Mouse (Mus musculus): ENCODE data around the gene Slc5a5. TPM values are rescaled to one million over a fixed set of nuclear protein-coding genes. Genes with fewer than 3 reads are reported as not detected.
A peak's percentile ranks its signal among the peaks of the same experiment; 100 is the strongest.

Slc5a5 gene
- polyA plus RNA-seq, 1 experiment = 6.7 TPM

DNA sequence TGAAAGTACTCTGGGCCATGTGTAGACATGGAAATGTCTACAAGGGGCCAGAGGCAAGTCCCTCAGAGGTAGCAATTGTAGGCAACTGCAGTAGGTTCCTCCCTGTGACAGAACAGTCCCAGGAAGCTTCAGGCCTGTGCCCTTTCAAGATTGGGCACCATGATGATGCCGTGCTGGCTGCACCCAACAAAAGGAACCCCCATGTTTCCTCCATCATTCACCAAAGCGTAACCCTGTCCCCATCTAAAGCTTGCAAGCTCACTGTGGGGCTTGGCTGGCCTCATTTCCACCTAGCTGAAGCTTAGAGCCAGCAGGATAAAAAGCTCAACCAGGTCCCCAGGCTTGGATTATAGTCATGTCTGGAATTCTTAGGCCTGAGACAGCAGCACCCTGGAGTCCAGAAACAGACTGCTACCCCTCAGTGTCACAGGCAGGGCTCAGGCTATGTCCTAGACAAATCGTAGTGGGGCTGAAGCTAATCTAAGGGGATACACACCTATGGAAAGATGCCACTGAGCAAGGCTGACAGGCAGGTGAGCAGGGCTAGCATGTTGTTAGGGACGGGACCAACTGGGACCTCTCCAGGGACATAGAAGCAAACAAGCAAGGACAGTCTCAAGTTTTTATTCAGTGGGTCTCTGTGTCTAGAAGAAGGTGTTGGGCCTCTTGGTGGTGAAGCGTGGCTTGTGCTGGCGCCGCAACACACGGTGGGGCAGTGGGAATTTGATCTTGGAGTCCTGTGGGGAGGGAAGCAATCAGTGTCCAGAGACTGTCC is 2.4 kb upstream of the Slc5a5 start:
- TF ChIP-seq CTCF (IDR thresholded peaks at IDR 0.05; ENCODE audit: borderline replicate concordance, insufficient read depth, low read depth, low read length) (no peak), POLR2A (IDR thresholded peaks at IDR 0.05; ENCODE audit: borderline replicate concordance, insufficient read depth, low read length) (no peak)
- no peak overlapping the region for H3K27ac ChIP-seq (ENCODE audit: insufficient read depth, low read length)
- 0 out of 2 replicates have a peak, but pooled peaks cover 3% of the 10 kb centered on the region for H3K4me1 ChIP-seq (ENCODE audit: control insufficient read depth, insufficient read depth, low read length)
- no peak for DNase-seq
- 46% methylated on average over 8 of the region's 8 CpGs for WGBS
- H3K4me3 ChIP-seq (replicated peaks; ENCODE audit: insufficient read depth, low read depth, low read length) = no peak overlapping the region
- H3K27me3 ChIP-seq (ENCODE audit: control insufficient read depth, insufficient read depth, low read length) = no peaks in the 10 kb centered on the region

GRCm38 (mm10) chr8:70894385-70894720 is 1.8 kb upstream of the Slc5a5 start:
- Histone ChIP-seq H3K27ac (ENCODE audit: insufficient read depth, low read length) (no peak overlapping the region), H3K27me3 (ENCODE audit: control insufficient read depth, insufficient read depth, low read length) (no peaks in the 10 kb centered on the region), H3K4me1 (ENCODE audit: control insufficient read depth, insufficient read depth, low read length) (0 out of 2 replicates have a peak, but pooled peaks cover 3% of the 10 kb centered on the region), H3K4me3 (replicated peaks; ENCODE audit: insufficient read depth, low read depth, low read length) (no peak overlapping the region)
- WGBS = 70% methylated on average over 2 of the region's 2 CpGs
- no peak for DNase-seq
- no peak for TF ChIP-seq CTCF (IDR thresholded peaks at IDR 0.05; ENCODE audit: borderline replicate concordance, insufficient read depth, low read depth, low read length)
- no peak for TF ChIP-seq POLR2A (IDR thresholded peaks at IDR 0.05; ENCODE audit: borderline replicate concordance, insufficient read depth, low read length)

DNA sequence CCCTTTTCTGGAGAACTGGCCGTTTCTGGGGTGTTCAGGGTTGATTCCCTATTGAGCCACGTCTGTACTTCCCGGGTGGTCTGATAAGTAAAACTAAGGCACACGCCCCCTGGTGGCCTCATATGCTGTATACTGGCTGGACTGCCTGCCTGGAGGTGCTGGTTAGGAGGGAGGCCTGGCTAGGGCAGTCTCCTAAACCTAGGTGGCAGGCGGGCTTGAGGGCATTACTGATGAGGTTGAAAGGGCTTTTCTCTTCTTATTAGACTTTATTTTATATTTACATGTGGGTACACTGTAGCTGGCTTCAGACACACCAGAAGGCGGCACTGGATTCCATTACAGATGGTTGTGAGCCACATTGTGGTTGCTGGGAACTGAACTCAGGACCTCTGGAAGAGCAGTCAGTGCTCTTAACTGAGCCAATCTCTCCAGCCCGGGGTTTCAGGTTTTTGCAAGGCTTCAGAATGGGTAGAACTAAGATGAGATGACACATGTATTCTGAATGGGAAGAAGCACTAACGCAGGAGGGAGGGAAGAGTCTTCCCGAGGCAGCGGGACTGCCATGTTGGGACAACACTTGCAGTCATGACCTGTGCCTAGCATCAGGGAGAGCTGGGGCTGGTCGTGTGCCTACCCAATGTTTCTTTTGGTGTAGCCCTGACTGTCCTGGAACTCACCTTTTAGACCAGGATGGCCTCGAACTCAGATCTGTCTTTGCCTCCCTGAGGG is 1.3 kb upstream of the Slc5a5 start:
- Histone ChIP-seq H3K27ac (ENCODE audit: insufficient read depth, low read length) (no peak overlapping the region), H3K27me3 (ENCODE audit: control insufficient read depth, insufficient read depth, low read length) (no peaks in the 10 kb centered on the region), H3K4me1 (ENCODE audit: control insufficient read depth, insufficient read depth, low read length) (0 out of 2 replicates have a peak, but pooled peaks cover 3% of the 10 kb centered on the region), H3K4me3 (replicated peaks; ENCODE audit: insufficient read depth, low read depth, low read length) (no peak overlapping the region)
- peak; percentile 62 to 70 for DNase-seq
- TF ChIP-seq POLR2A (IDR thresholded peaks at IDR 0.05; ENCODE audit: borderline replicate concordance, insufficient read depth, low read length) (no peak), CTCF (IDR thresholded peaks at IDR 0.05; ENCODE audit: borderline replicate concordance, insufficient read depth, low read depth, low read length) (peak; percentile 68)
- WGBS = 39% methylated on average over 12 of the region's 12 CpGs

DNA sequence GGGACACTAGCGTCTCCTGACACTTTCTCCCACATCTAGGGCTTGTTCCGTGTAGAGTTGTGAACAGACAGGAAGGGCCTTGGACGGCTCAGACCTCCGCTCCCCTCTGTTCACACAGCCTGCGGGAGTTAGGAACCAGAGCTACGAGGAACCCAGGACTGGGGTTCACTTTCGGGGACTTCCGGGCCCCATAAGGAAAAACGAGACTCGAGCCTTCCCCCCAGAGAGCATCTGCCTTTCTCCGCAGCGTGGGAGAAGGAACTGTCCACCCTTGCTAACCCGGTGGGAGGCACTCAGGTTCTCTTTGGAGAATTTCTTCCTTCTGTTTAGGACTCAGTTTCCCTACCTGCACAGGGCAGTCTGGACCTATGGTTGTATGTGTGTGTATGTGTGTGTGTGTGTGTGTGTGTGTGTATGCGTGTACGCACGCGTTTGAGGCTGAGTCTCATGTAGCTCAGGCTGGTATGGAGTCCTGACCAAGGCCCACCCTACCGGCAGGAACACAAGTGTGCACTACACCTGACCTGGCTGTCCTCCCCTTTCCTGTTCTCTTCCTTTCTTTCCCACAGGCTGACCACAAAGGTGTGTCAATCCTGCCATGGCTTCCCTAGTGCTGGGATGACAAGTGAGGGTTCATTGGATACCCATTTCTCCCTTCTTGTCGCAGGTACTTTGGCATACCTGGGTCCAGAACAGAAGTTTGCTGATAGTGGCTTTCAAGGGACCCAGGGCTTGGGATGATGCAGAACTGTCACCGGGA is 519 bp upstream of the Slc5a5 start:
- TF ChIP-seq POLR2A (IDR thresholded peaks at IDR 0.05; ENCODE audit: borderline replicate concordance, insufficient read depth, low read length) (no peak), CTCF (IDR thresholded peaks at IDR 0.05; ENCODE audit: borderline replicate concordance, insufficient read depth, low read depth, low read length) (no peak)
- Histone ChIP-seq H3K27ac (ENCODE audit: insufficient read depth, low read length) (no peak overlapping the region), H3K27me3 (ENCODE audit: control insufficient read depth, insufficient read depth, low read length) (no peaks in the 10 kb centered on the region), H3K4me3 (replicated peaks; ENCODE audit: insufficient read depth, low read depth, low read length) (no peak overlapping the region), H3K4me1 (ENCODE audit: control insufficient read depth, insufficient read depth, low read length) (no peaks in the 10 kb centered on the region; the same call in 1 of the 2 replicates)
- 52% methylated on average over 20 of the region's 20 CpGs for WGBS
- DNase-seq = no peak

- TF ChIP-seq CTCF (IDR thresholded peaks at IDR 0.05; ENCODE audit: borderline replicate concordance, insufficient read depth, low read depth, low read length) = no peak
- TF ChIP-seq POLR2A (IDR thresholded peaks at IDR 0.05; ENCODE audit: borderline replicate concordance, insufficient read depth, low read length) = no peak
- 35% methylated on average over 21 of the region's 21 CpGs for WGBS
- no peak for DNase-seq
- no peak overlapping the region for H3K27ac ChIP-seq (ENCODE audit: insufficient read depth, low read length)
- H3K4me3 ChIP-seq (replicated peaks; ENCODE audit: insufficient read depth, low read depth, low read length) = no peak overlapping the region
- no peaks in the 10 kb centered on the region for H3K27me3 ChIP-seq (ENCODE audit: control insufficient read depth, insufficient read depth, low read length)
- no peaks in the 10 kb centered on the region; the same call in 1 of the 2 replicates for H3K4me1 ChIP-seq (ENCODE audit: control insufficient read depth, insufficient read depth, low read length)
These were observed 1.2 kb downstream of the Slc5a5 start for GRCm38 (mm10) chr8:70891356-70891755.

GRCm38 (mm10) chr8:70890656-70891055 is 1.9 kb downstream of the Slc5a5 start:
- no peak overlapping the region for H3K27ac ChIP-seq (ENCODE audit: insufficient read depth, low read length)
- TF ChIP-seq POLR2A (IDR thresholded peaks at IDR 0.05; ENCODE audit: borderline replicate concordance, insufficient read depth, low read length) (no peak), CTCF (IDR thresholded peaks at IDR 0.05; ENCODE audit: borderline replicate concordance, insufficient read depth, low read depth, low read length) (no peak)
- no peak for DNase-seq
- H3K27me3 ChIP-seq (ENCODE audit: control insufficient read depth, insufficient read depth, low read length) = no peaks in the 10 kb centered on the region
- H3K4me1 ChIP-seq (ENCODE audit: control insufficient read depth, insufficient read depth, low read length) = no peaks in the 10 kb centered on the region; the same call in 1 of the 2 replicates
- WGBS = 92% methylated on average over 5 of the region's 5 CpGs
- no peak overlapping the region for H3K4me3 ChIP-seq (replicated peaks; ENCODE audit: insufficient read depth, low read depth, low read length)

DNA sequence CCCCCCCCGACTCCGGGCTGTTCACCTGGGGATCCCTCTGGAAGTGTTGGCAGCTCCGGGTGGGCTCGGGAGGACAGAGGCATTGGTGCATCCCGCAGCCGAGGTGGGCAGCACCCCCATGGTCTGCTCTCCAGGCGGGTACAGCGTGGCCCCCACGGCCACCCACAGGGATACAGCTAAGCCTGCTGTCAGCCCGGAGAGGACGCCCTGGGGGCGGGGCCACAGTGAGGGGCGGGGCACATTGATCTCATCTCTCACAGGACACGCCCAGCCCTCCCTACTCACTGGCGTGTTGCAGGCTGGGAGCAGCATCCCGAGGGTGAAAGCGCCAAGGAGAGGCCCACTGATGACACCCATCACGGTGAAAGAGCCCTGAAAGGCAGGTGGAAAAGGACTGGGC is 4.9 kb downstream of the Slc5a5 start:
- Histone ChIP-seq H3K4me3 (replicated peaks; ENCODE audit: insufficient read depth, low read depth, low read length) (no peak overlapping the region), H3K27ac (ENCODE audit: insufficient read depth, low read length) (no peak overlapping the region), H3K27me3 (ENCODE audit: control insufficient read depth, insufficient read depth, low read length) (no peaks in the 10 kb centered on the region), H3K4me1 (ENCODE audit: control insufficient read depth, insufficient read depth, low read length) (peaks cover 15% of the 10 kb centered on the region)
- WGBS = 11% methylated on average over 18 of the region's 18 CpGs
- TF ChIP-seq POLR2A (IDR thresholded peaks at IDR 0.05; ENCODE audit: borderline replicate concordance, insufficient read depth, low read length) (no peak), CTCF (IDR thresholded peaks at IDR 0.05; ENCODE audit: borderline replicate concordance, insufficient read depth, low read depth, low read length) (no peak)
- DNase-seq = peak in 1 of 2 experiments; percentile 30
